Mouse (Mus musculus) liver, postnatal 0 days (tissue): ENCODE measurements around the gene Tead3.

Source experiments
- CTCF ChIP-seq: sonication (generic); IDR thresholded peaks from 2 replicates; pipeline ENCODE4 v1.5.1; 2016; ENCODE audit warnings: antibody characterized with exemption, low read depth
- EP300 ChIP-seq: IDR thresholded peaks from 2 replicates; pipeline ENCODE4 v1.6.1; 2016; ENCODE audit warnings: antibody characterized with exemption, low read depth, mild to moderate bottlenecking

DNA sequence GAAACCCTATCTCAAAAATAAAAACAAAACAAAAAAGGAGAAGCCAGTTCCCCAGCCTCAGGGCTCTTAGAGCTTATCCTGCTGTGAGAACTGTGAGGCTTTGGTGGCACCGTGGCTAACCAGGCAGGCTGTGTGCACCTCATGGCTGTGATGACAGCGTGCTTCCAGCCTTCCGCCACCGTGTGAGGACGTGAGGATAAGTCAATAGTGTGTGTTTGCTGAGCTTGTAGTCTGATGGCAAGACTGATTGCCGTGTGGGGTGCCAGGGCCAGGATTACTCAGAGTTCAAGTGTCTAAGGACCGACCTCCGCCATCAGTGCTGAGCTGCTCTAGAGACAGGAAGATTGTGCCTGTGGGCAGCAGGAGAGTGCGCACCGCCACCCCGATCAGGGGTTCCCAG, 59.9 kb downstream of the Tead3 start:
- TF ChIP-seq CTCF (no peak), EP300 (no peak)
